Mouse (Mus musculus) spleen, postnatal 10 days (tissue): ENCODE data around the gene Gif.

Source experiments
- DNase-seq, 2 experiments: peaks; one replicate each; pipeline ENCODE4 v3.0.0; 2021 to 2022; ENCODE audit warnings: low spot score in 2 of 2

The Gif gene

DNA sequence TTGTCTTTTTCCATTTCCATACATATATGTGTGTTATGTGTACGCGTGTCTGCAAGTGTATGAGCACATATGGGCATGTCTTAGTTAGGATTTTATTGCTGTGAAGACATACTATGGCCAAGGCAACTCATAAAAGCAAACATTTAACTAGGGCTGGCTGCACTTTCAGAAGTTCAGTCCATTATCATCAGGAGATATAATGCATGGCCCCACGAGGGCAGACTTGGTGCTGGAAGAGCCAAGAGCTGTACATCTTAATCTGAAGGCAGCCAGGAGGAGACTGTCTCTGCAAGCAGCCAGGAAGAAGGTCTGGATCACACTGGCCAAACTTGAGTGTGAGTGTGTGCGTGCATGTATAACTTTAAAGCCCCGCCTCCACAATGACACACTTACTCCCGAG is 47.1 kb downstream of the Gif start:
- DNase-seq, result no peak

DNA sequence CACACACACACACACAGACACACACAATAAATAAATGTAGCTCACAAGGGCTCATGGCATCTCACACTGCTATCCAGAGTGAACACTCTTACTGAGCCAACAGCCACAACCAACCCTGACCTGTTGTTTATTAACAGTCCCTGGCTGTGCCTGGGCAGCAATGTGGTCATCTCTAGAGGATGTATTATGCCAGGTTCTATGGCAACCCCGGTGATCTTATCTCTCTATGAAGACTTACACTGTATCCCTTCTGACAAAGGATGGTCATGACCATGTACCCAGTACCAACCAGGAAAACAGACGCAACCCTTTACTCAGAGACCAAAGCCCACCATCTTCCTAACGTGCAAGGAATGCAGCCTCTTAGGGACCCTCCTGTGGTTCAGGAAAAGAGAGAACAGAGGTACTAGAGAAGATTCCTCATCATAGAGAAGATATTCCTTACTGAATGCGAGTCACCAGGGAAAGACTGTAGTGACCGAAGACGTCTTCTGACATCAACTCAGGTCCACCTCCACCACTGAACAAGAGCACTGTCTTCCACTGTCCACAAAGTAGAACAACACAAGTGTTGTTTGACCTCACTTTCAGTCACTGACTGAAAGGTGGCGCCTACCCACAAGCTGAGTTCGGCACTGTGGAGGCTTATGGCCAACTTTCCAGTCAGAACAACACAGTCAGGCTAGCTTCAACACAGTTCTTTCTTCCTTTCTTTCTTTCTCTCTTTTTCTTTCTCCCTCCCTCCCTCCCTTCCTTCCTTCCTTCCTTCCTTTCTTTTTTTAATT is 53.4 kb downstream of the Gif start:
- no peak for DNase-seq

DNA sequence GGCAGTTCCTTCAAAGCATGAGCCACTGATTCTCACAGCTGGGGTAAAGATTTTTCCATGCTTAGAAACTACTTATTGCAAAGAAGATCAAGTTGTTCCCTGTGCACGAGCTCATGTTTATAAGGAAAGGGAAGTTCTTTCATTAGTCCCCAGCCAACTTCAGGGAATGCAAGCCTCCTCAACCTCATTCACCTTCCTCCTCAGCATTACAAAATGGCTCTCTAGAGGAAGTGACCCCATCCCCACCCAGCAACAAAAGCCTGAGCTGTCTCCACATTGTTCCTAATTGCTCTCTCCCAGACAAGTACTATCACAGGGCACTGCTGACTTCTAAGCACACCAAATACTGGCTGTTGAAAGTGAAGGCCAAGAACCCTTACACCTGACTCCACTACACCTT is 57.1 kb downstream of the Gif start:
- no peak for DNase-seq

DNA sequence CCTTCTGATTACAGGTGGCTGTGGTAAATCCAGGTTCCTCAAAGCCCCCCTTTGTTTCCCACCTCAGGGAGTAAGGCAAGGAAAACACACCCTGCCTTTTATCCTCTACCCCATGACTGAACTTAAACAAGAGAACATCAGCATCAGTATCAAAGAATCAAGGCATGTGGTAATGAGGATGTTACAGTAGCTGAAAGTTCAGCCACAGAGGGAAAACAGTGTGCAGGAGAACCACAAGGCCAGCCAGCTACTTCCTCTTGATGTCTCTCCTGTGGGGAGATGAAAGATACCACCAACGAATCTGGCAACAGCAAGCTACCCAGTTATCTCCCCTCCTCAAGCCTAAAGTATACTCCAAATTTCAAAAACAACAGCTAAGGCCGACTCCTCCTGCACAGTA is 59.9 kb downstream of the Gif start:
- DNase-seq, result no peak

DNA sequence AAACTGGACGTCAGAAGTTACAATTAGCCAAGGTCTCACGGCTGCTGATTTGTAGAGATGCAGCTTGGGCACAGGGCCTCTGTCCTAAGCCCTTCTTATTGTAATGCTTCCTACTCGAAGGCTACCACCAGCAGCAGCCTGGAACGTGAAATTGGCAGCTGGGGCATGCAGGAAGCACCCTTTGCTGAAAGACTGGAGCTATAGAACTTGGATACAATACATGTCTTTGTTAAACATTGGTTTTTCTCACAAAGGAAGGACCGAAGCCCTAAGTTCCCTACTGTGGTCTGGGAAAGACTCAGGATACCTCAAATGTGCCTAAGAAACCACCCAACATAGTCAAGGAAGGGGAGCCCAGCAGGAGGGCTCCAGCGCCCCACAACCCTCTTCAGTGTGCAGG is 60.5 kb downstream of the Gif start:
- no peak for DNase-seq

DNA sequence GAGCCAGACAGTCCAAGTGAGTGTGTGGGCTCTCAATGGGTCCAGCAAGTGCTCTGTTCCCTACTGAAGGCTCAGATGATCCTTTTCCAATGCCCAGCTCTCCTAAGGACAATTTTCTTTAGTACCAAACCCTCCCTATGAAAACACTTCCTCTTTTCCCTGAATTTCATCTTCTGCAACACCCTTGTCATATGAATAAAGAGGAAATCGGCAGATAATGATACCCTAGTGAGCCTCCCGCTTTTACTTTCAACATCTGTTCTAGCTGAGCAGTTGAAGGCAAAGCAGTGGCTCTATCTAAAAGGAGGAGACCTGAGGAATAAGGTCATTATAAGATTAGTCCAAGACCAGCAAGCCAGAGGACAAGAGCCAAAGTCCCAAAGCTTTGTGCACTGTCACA is 61.1 kb downstream of the Gif start:
- DNase-seq, result no peak

DNA sequence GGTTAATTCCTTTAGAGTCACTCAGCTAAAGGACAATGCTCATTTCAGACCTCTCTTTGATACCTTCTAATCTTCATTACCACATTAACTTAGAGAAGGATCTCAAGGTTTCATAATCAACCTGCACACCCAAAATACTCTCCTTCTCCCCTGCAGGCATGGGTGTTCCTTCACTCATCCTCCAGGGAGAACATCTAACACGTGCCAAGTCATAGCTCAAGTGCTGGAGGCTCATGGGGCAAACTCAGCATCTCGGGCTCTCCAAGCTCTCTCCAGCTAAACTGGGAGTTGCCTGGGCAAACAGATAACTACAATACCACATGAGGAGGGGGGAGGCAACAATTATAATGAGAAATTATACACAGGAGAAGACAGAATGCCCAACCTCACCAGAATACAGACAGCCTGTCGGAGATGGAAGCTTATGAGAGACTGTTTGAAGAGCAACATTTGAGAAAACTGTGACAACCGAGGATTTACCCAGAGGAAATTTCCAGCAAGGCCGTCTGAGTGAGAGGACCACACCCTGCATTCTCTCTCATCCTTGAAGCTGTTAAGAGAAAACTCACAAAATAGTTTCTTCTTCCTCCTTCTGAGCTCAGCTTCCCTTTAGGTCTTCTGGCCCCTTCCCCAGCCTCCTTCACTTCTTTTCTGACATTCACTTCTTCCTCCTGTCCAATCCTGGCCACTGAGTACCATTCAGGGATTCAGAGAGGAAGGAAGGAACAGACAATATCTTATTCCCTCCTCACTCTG is 62.8 kb downstream of the Gif start:
- DNase-seq, result no peak

DNA sequence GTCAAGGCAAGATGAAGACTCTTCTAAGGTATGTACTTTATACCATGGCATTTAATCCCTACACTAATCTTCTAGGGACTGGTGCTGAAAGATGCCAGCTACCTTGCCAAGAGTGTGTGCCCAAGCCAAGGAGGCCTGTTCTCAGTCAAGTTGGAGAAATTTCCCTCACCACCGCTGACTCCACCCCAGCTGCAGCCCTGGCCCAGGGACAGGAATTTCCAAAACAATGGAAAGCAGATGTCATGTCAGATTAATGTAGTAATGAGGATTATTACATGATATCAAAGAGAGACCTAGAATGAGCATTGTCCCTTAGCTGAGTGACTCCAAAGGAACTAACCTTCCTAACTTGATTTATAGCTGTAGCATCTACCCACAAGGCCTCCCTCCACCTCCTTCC is 63.5 kb downstream of the Gif start:
- no peak for DNase-seq

DNA sequence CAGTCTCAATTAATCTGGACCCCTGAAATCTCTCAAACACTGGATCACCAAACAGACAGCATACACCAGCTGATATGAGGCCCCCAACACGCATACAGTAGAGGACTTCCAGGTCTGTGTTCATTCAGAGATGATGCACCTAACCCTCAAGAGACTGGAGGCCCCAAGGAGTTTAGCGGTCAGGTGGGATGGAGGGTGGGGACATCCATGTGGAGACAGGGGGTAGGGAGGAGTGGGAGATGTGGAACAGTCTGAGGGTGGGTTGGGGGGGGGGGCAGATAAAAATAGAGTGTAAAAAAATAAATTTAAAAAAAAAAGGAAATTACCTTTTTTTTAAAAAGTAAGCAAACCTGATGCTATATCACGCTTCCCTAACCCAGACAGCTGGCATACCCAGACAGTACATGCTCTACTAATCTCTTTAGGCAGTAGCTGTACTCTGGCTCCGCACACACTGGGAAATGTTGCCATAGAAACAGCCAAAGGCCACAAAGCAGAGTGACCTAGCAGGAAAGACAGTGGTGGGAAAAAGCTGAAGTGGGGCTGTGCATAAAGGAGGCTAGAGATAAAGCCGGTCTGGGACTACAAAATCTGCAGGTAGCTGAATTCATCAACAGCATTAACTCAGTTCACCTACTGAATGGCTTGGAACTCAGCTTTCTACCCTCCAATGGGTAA is 64.5 kb downstream of the Gif start:
- DNase-seq, result no peak
